Mouse (Mus musculus) E14TG2a.4 (cell line): ENCODE measurements around the gene Acvr1b.

Experiments used
- CTCF ChIP-seq: conservative IDR thresholded peaks from 2 replicates; pipeline ENCODE4 v1.5.1; 2014; ENCODE audit warnings: low read length
- NANOG ChIP-seq: IDR thresholded peaks from 2 replicates; pipeline ENCODE4 v1.6.1; 2014; ENCODE audit warnings: borderline replicate concordance, low read length, mixed read lengths

- TF ChIP-seq CTCF: no peak
- TF ChIP-seq NANOG: no peak
Observed at GRCm38 (mm10) chr15:101250220-101250800, 76.4 kb downstream of the Acvr1b start.
